Mouse (Mus musculus): ENCODE data around the gene Zswim1. TPM values are rescaled to one million over a fixed set of nuclear protein-coding genes. Genes with fewer than 3 reads are reported as not detected.

Gene Zswim1
- polyA plus RNA-seq, 1 experiment from 2014 or later, result 26.1 TPM

DNA sequence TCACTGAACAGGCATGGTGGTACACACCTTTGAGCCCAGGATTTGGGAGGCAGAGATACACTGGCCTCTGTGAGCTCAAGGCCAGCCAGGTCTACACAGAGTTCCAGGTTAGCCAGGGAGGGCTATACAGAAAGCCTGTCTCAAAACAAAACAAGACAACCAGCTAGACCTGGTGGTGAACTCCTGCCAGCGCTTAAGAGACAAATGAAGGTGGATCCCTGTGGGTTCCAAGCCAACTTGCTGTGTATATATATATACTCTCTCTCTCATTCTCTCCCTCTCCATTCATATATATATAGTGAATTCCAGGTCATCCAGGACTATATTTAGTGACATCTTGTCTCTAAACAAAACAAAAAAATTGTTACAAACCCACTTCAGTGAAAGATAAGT is 18.6 kb upstream of the Zswim1 start:
- 67% methylated on average over 1 of the region's 1 CpGs for WGBS
- peak overlapping the region; percentile 55 for H3K4me3 ChIP-seq (ENCODE audit: low read length)
- no peaks in the 10 kb centered on the region for H3K36me3 ChIP-seq (ENCODE audit: control insufficient read depth, insufficient read depth, low read length)
- peak overlapping the region; percentile 85 for H3K9ac ChIP-seq (ENCODE audit: low read depth, low read length)
- H3K4me2 ChIP-seq (ENCODE audit: low read length), result peak overlapping the region; percentile 68
- H3K27me3 ChIP-seq (replicated peaks; ENCODE audit: control insufficient read depth, insufficient read depth, low read length), result no peaks in the 10 kb centered on the region
- no peaks in the 10 kb centered on the region for H3K9me3 ChIP-seq (ENCODE audit: control insufficient read depth, low read length)
- no peak for ATAC-seq
- peaks cover 21% of the 10 kb centered on the region for H3K4me1 ChIP-seq (ENCODE audit: control insufficient read depth, insufficient read depth, low read depth, low read length)
- H3K27ac ChIP-seq (ENCODE audit: low read depth, low read length), result no peak overlapping the region

DNA sequence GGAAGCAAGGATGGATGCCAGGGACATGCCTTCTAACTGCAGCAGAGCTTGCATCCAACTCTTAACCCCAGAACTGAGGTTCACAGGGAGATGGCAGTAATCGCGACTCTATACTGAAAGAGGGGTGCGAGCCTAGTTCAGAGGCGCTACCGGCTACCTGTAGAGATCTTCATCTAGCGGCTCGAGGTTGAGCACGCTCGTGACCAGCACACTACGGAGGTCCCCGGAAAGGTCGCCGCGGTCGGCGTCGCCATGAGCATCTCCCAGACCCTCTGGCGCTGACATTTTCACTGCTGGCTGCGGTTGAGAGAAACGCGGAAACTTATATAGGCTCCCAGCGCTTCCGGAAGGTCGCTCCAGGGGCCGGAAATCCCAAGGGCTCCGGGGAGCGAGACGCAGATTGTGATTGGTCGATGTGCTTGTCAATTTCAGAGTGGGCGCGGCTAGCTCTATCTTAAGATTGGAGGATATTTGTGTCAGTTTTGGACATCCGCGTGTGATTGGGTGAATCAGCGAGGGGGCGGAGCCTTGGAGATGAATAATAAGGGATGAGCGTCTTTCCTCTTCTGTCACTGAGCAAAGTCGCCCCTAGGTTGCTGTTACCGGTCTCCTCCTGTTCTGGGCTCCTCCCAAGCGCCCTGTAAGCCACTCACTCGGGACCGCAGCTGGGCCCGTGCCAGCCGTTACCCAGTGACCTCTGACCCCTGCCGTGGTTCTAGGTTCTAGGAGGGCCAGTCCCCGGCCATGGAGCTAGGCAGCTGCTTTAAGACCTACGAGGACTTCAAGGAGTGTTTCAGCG is 17.8 kb upstream of the Zswim1 start, which contains the start of the genes Acot8 and Zswim3:
Gene Acot8 (minus strand): TSS at position 350 of the 799 bp plus-strand sequence.
Gene Zswim3 (plus strand): TSS at position 566 of the 799 bp plus-strand sequence.
- H3K36me3 ChIP-seq (ENCODE audit: control insufficient read depth, insufficient read depth, low read length), result no peaks in the 10 kb centered on the region
- H3K9ac ChIP-seq (ENCODE audit: low read depth, low read length), result peak within 1 kb of the TSS; percentile 85
- 1% methylated on average over 47 of the region's 47 CpGs for WGBS
- ATAC-seq, result peak; percentile 97
- peak within 1 kb of the TSS; percentile 55 for H3K4me3 ChIP-seq (ENCODE audit: low read length)
- H3K9me3 ChIP-seq (ENCODE audit: control insufficient read depth, low read length), result no peaks in the 10 kb centered on the region
- peaks cover 21% of the 10 kb centered on the region for H3K4me1 ChIP-seq (ENCODE audit: control insufficient read depth, insufficient read depth, low read depth, low read length)
- H3K4me2 ChIP-seq (ENCODE audit: low read length), result peak within 1 kb of the TSS; percentile 72
- H3K27ac ChIP-seq (ENCODE audit: low read depth, low read length), result peak within 1 kb of the TSS; percentile 85
- H3K27me3 ChIP-seq (replicated peaks; ENCODE audit: control insufficient read depth, insufficient read depth, low read length), result no peaks in the 10 kb centered on the region

DNA sequence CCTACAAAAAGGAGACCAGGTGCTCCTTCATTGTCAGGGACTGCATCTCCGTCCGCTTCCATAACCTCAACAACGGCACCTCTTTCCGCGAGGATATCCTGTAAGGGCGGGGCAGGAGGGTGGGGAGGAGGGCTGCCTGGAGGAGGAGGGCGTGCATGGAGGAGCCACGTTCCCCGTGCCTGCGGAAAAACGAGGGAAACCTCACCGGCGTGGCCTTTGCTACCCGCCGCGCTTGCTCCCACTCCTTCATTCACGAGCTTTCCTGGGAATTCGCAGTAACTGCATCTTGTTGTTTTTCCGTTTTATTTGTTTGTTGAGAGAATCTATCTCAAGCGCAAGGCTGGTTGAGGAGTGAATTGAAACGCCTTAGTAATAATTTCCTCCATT is 17.2 kb upstream of the Zswim1 start:
- Histone ChIP-seq H3K27ac (ENCODE audit: low read depth, low read length) (peak overlapping the region; percentile 73), H3K27me3 (replicated peaks; ENCODE audit: control insufficient read depth, insufficient read depth, low read length) (no peaks in the 10 kb centered on the region), H3K36me3 (ENCODE audit: control insufficient read depth, insufficient read depth, low read length) (no peaks in the 10 kb centered on the region), H3K4me2 (ENCODE audit: low read length) (peak overlapping the region; percentile 72), H3K9me3 (ENCODE audit: control insufficient read depth, low read length) (no peaks in the 10 kb centered on the region), H3K9ac (ENCODE audit: low read depth, low read length) (peak overlapping the region; percentile 75), H3K4me3 (ENCODE audit: low read length) (peak overlapping the region; percentile 55), H3K4me1 (ENCODE audit: control insufficient read depth, insufficient read depth, low read depth, low read length) (peaks cover 21% of the 10 kb centered on the region)
- ATAC-seq, result peak; percentile 15
- WGBS, result 2% methylated on average over 21 of the region's 21 CpGs

DNA sequence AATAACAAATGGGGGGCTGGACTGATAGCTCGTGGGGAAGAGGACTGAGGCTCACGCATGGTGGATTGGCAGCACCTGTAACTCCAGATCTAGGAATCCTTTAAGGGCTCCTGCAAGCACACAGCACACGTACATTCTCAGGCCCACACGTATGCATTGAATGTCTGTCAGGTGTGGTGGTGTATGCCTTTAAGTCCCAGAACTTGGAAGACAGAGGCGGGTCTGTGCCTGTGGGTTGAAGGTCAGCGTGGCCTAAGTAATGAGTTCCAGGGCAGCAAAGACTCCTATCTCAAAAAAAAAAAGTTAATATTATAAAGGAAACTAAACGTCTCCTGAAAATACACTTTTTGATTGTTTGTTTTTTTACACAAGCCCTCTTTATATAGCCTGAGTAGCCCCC is 15.9 kb upstream of the Zswim1 start:
- no peaks in the 10 kb centered on the region for H3K36me3 ChIP-seq (ENCODE audit: control insufficient read depth, insufficient read depth, low read length)
- WGBS, result 83% methylated on average over 7 of the region's 7 CpGs
- no peak for ATAC-seq
- peaks cover 21% of the 10 kb centered on the region for H3K4me1 ChIP-seq (ENCODE audit: control insufficient read depth, insufficient read depth, low read depth, low read length)
- no peaks in the 10 kb centered on the region for H3K27me3 ChIP-seq (replicated peaks; ENCODE audit: control insufficient read depth, insufficient read depth, low read length)
- no peak overlapping the region for H3K9ac ChIP-seq (ENCODE audit: low read depth, low read length)
- no peaks in the 10 kb centered on the region for H3K9me3 ChIP-seq (ENCODE audit: control insufficient read depth, low read length)
- no peak overlapping the region for H3K27ac ChIP-seq (ENCODE audit: low read depth, low read length)
- H3K4me3 ChIP-seq (ENCODE audit: low read length), result no peak overlapping the region
- H3K4me2 ChIP-seq (ENCODE audit: low read length), result peak overlapping the region; percentile 72

DNA sequence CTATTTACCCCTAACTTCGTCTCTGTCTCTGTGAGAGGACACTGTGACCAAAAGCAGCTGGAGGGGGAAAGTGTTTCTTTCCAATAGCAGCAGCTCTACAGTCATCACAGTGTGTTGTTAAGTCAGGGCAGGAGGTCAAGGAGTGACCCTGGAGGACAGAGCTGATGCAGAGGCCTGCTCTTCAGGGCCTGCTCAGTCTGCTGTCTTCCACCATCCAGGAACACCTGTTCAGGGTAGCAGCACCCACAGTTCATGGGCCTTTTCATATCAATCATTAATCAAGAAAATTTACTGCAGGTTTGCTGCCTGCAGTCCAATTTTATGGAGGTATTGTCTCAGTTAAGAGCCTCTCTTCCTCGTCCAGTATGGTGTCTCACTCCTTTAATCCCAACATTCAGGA is 8.9 kb upstream of the Zswim1 start:
- 72% methylated on average over 2 of the region's 2 CpGs for WGBS
- no peak for ATAC-seq
- H3K36me3 ChIP-seq (ENCODE audit: control insufficient read depth, insufficient read depth, low read length), result no peaks in the 10 kb centered on the region

DNA sequence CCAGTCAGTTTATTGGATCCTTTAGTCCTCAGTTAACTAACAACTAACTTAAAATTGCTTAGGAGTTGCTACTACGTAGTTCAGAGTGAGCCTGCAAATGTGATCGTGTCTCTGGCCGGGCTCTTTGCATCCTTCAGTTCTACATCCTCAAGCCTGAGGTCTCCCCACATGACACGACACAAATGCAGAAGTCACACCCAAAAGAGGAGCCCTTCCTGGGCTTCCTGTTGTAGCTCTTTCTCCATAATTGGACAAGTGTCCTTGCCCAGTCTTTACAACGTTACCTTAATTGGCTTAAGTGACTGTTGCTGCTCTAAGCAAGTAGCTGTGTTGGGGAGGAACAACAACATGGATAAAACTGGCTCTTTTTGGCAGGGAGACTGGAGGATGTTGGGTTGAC is 7.1 kb upstream of the Zswim1 start:
- 91% methylated on average over 5 of the region's 5 CpGs for WGBS
- Histone ChIP-seq H3K4me3 (ENCODE audit: low read length) (no peak overlapping the region), H3K27ac (ENCODE audit: low read depth, low read length) (no peak overlapping the region), H3K36me3 (ENCODE audit: control insufficient read depth, insufficient read depth, low read length) (no peaks in the 10 kb centered on the region), H3K9me3 (ENCODE audit: control insufficient read depth, low read length) (no peaks in the 10 kb centered on the region), H3K9ac (ENCODE audit: low read depth, low read length) (no peak overlapping the region), H3K27me3 (replicated peaks; ENCODE audit: control insufficient read depth, insufficient read depth, low read length) (no peaks in the 10 kb centered on the region), H3K4me2 (ENCODE audit: low read length) (no peak overlapping the region), H3K4me1 (ENCODE audit: control insufficient read depth, insufficient read depth, low read depth, low read length) (no peaks in the 10 kb centered on the region)
- ATAC-seq, result no peak

More for the DNA sequence above, 8.9 kb upstream of the Zswim1 start:
- no peak overlapping the region for H3K9ac ChIP-seq (ENCODE audit: low read depth, low read length)
- H3K9me3 ChIP-seq (ENCODE audit: control insufficient read depth, low read length), result no peaks in the 10 kb centered on the region
- H3K27me3 ChIP-seq (replicated peaks; ENCODE audit: control insufficient read depth, insufficient read depth, low read length), result no peaks in the 10 kb centered on the region
- H3K4me2 ChIP-seq (ENCODE audit: low read length), result no peak overlapping the region
- H3K4me1 ChIP-seq (ENCODE audit: control insufficient read depth, insufficient read depth, low read depth, low read length), result no peaks in the 10 kb centered on the region
- no peak overlapping the region for H3K27ac ChIP-seq (ENCODE audit: low read depth, low read length)
- H3K4me3 ChIP-seq (ENCODE audit: low read length), result no peak overlapping the region

DNA sequence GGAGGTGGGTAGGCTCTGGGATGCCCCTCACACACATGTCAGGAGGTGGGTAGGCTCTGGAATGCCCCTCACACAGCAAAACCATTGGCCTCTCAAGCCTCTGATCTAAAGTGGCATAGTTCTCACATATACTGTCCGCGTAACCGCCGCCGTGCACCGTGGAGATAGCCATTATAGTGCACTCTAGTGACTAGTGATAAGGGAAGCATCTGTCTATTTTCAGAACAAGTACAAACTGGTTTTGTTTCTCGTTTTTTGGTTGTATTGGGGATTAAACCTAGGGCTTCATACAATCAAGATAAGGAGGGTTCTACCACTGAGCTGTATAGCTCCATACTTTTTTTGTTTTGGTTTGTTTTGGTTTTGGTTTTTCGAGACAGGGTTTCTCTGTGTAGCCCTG is 6.7 kb upstream of the Zswim1 start:
- ATAC-seq, result no peak
- Histone ChIP-seq H3K27me3 (replicated peaks; ENCODE audit: control insufficient read depth, insufficient read depth, low read length) (no peaks in the 10 kb centered on the region), H3K27ac (ENCODE audit: low read depth, low read length) (no peak overlapping the region), H3K9me3 (ENCODE audit: control insufficient read depth, low read length) (no peaks in the 10 kb centered on the region), H3K36me3 (ENCODE audit: control insufficient read depth, insufficient read depth, low read length) (no peaks in the 10 kb centered on the region; the same call in 1 of the 2 replicates), H3K9ac (ENCODE audit: low read depth, low read length) (no peak overlapping the region), H3K4me3 (ENCODE audit: low read length) (no peak overlapping the region), H3K4me2 (ENCODE audit: low read length) (no peak overlapping the region), H3K4me1 (ENCODE audit: control insufficient read depth, insufficient read depth, low read depth, low read length) (no peaks in the 10 kb centered on the region)
- WGBS, result 92% methylated on average over 8 of the region's 8 CpGs

DNA sequence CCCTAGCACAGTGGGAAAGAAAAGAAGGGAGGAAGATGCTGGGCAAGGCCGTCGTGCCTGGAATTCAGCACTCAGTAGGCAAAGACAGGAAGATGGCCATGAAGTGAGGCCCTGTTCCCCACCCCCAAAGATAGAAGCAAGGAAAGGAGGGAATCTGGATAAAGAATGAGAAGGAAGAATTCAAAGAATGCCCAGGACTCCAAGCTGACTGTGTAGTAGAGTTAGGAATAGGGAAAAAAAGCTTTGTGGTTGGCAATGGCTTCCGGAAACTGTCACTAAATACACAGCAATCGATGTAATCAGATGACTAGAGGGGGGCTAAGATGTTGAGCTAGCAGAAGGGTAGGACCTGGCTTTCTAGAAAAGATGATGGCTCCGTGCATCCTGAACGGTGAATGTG is 5.3 kb upstream of the Zswim1 start:
- Histone ChIP-seq H3K4me3 (ENCODE audit: low read length) (no peak overlapping the region), H3K4me2 (ENCODE audit: low read length) (no peak overlapping the region), H3K9me3 (ENCODE audit: control insufficient read depth, low read length) (no peaks in the 10 kb centered on the region), H3K36me3 (ENCODE audit: control insufficient read depth, insufficient read depth, low read length) (peaks cover 3% of the 10 kb centered on the region; the same call in 1 of the 2 replicates), H3K27ac (ENCODE audit: low read depth, low read length) (no peak overlapping the region), H3K9ac (ENCODE audit: low read depth, low read length) (no peak overlapping the region), H3K27me3 (replicated peaks; ENCODE audit: control insufficient read depth, insufficient read depth, low read length) (no peaks in the 10 kb centered on the region), H3K4me1 (ENCODE audit: control insufficient read depth, insufficient read depth, low read depth, low read length) (peaks cover 1% of the 10 kb centered on the region)
- 89% methylated on average over 6 of the region's 6 CpGs for WGBS
- no peak for ATAC-seq

DNA sequence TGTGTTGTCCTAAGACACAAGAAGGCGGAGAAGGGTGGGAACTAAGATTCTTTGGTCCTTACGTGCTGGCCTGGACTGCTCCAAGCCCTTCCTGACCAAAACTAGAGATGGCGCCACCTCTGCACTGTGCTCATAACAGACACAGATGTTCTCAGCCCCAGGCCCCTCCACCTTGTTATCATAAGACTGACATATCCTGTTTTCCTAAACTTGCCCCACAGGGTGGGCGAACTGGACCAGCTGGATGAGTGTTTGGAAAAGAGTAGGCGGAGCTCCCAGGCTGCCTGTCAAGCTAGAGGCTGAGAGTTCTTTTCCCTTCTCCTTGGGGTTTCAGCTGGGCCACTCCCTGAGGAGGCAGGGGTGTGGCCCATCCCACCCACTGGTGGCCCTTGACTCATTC is 4.8 kb upstream of the Zswim1 start:
- Histone ChIP-seq H3K27ac (ENCODE audit: low read depth, low read length) (no peak overlapping the region), H3K9me3 (ENCODE audit: control insufficient read depth, low read length) (no peaks in the 10 kb centered on the region), H3K9ac (ENCODE audit: low read depth, low read length) (no peak overlapping the region), H3K4me1 (ENCODE audit: control insufficient read depth, insufficient read depth, low read depth, low read length) (peaks cover 3% of the 10 kb centered on the region), H3K4me3 (ENCODE audit: low read length) (no peak overlapping the region), H3K27me3 (replicated peaks; ENCODE audit: control insufficient read depth, insufficient read depth, low read length) (no peaks in the 10 kb centered on the region), H3K36me3 (ENCODE audit: control insufficient read depth, insufficient read depth, low read length) (peaks cover 3% of the 10 kb centered on the region; the same call in 1 of the 2 replicates), H3K4me2 (ENCODE audit: low read length) (no peak overlapping the region)
- 82% methylated on average over 5 of the region's 5 CpGs for WGBS
- no peak for ATAC-seq

Measured in hindbrain, embryonic 16.5 days (tissue).